Comparison of ENCODE assay signal across 7 mouse cellular contexts in the genomic region with DNA sequence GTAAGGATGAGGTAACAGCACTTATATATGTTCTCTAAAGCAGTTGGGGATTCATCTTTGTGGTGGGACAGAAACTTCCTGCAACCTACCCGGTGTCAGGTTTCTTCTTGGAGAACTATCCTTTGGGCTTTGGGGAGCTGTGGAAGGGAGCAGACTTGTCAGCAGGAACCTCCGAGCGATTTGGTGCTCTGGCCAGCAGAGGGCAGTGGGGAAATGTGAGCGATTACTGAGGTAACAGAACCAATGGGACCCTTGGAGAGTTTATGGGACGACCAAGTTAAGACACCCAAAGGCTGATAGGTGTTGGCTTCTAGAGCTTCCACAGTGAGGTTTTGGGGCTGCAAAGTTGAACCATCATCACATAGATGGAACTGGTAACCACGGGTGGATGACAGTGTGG.
DNase-seq lines count a peak whose midpoint lies in the region; TF ChIP-seq lines count a peak whose summit lies in the region.

No protein-coding gene starts in this region.

- H3K79me2 ChIP-seq in CH12.LX (replicated peaks; ENCODE audit: control insufficient read depth, extremely low read depth, insufficient read depth, poor library complexity, severe bottlenecking): no peaks in the 10 kb centered on the region

- DNase-seq in CH12.LX (ENCODE audit: extremely low read depth): peak; percentile 53
- peak; percentile 13 for DNase-seq in Muller cell, postnatal 12 days (ENCODE audit: inconsistent ontology term)
- DNase-seq in cerebellum, adult 9-11 months: peak; percentile 35
- peak; percentile 18 for DNase-seq in gastrocnemius, postnatal 14 days
- peak; percentile 22 to 72 for DNase-seq in layer of hippocampus, adult 8-10 months (ENCODE audit: low spot score in 2 of 2)
- DNase-seq in lung, postnatal 36 days: peak; percentile 78

- TF ChIP-seq RAD21 in CH12.LX (IDR thresholded peaks at IDR 0.05; ENCODE audit: low read depth, low read length): peak; percentile 67

- H3K27me3 ChIP-seq in CH12.LX (replicated peaks): no peaks in the 10 kb centered on the region
- H3K27me3 ChIP-seq in small intestine, adult 2 months (ENCODE audit: control insufficient read depth, insufficient read depth, low read length): no peaks in the 10 kb centered on the region

- 0 out of 4 replicates have a peak, but pooled peaks cover 0 to 3% of the 10 kb centered on the region in 2 experiments for H3K4me1 ChIP-seq in CH12.LX (ENCODE audit: control insufficient read depth in 1 of 2, insufficient read depth in 2 of 2)
- no peaks in the 10 kb centered on the region for H3K4me1 ChIP-seq in small intestine, adult 2 months (ENCODE audit: control insufficient read depth, insufficient read depth, insufficient read length, low read length)

- no peak for TF ChIP-seq EP300 in CH12.LX (IDR thresholded peaks at IDR 0.05; ENCODE audit: low read length)

- H3K27ac ChIP-seq in CH12.LX (ENCODE audit: insufficient read depth, low read depth): no peak overlapping the region
- H3K27ac ChIP-seq in small intestine, adult 2 months (ENCODE audit: insufficient read depth, low read depth, low read length): no peak overlapping the region

- H3K9me3 ChIP-seq in CH12.LX (replicated peaks; ENCODE audit: low read length): no peaks in the 10 kb centered on the region

- no peak overlapping the region for H3K4me2 ChIP-seq in CH12.LX (ENCODE audit: insufficient read depth, low read depth, poor library complexity, severe bottlenecking)

- dilution Hi-C loops in CH12.LX (cut with MboI; ENCODE audit: extremely low pct_ligation_motif_present, extremely low pct_unique_long_range_greater_than_20kb, low sequenced_read_pairs): no loop called here

- H3K36me3 ChIP-seq in CH12.LX (replicated peaks in 1 of 2; ENCODE audit: control insufficient read depth in 1 of 2, insufficient read depth in 1 of 2, low read length in 1 of 2): no peaks in the 10 kb centered on the region
- H3K36me3 ChIP-seq in small intestine, adult 2 months (ENCODE audit: control insufficient read depth, insufficient read depth, low read length): no peaks in the 10 kb centered on the region

- 11% methylated on average over 6 of the region's 6 CpGs for WGBS in small intestine, adult 2 months

- in situ Hi-C loops in CH12.LX (cut with MboI; ENCODE audit: low pct_ligation_motif_present, low pct_unique_long_range_greater_than_20kb, low sequenced_read_pairs): no loop called here

- TF ChIP-seq POLR2A in CH12.LX (IDR thresholded peaks at IDR 0.05; ENCODE audit: low read depth, low read length): no peak
- TF ChIP-seq POLR2A in small intestine, adult 2 months (IDR thresholded peaks at IDR 0.05; ENCODE audit: low read depth, low read length): no peak

- H3K9ac ChIP-seq in CH12.LX (ENCODE audit: insufficient read depth, low read depth): no peak overlapping the region

- intact Hi-C loops in gastrocnemius, postnatal 14 days (cut with DNase I; ENCODE audit: low total_unique reads): loop anchor here (5.0 kb wide), 1 partner anchor 970 kb away; no protein-coding TSS in a partner anchor

- TF ChIP-seq CTCF in CH12.LX (conservative IDR thresholded peaks at IDR 0.05 in 1 of 2, IDR thresholded peaks at IDR 0.05 in 1 of 2; ENCODE audit: low read depth in 2 of 2, low read length in 2 of 2): peak; percentile 51 to 75
- peak; percentile 46; the same call in 1 of the 2 replicates for TF ChIP-seq CTCF in small intestine, adult 2 months (IDR thresholded peaks at IDR 0.05; ENCODE audit: extremely low read depth, insufficient read length, insufficient replicate concordance, low read depth, low read length)

- no peak overlapping the region for H3K4me3 ChIP-seq in CH12.LX (replicated peaks in 1 of 3; ENCODE audit: low read depth in 2 of 3, low read length in 2 of 3, poor library complexity in 1 of 3)
- no peak overlapping the region for H3K4me3 ChIP-seq in small intestine, adult 2 months (ENCODE audit: low read depth, low read length)

TF ChIP-seq in CH12.LX, 34 proteins besides CTCF, POLR2A, EP300 and RAD21:
- TF ChIP-seq SMC3 (IDR thresholded peaks at IDR 0.05; ENCODE audit: low read depth, low read length) (peak; percentile 67), MAZ (IDR thresholded peaks at IDR 0.05; ENCODE audit: low read depth, low read length) (no peak), ZC3H11A (IDR thresholded peaks at IDR 0.05; ENCODE audit: low read depth, low read length) (no peak)

Comparison
In these comparisons a context has a peak if more than half of its experiments do, and no peak if none do; other contexts are left out.
1. DNase-seq: peak in every context shown above with its lines; median percentile 78 in lung, postnatal 36 days; 53 in CH12.LX; 47 in layer of hippocampus, adult 8-10 months; 35 in cerebellum, adult 9-11 months; 18 in gastrocnemius, postnatal 14 days; 13 in Muller cell, postnatal 12 days.